Mouse (Mus musculus): Measurements from ENCODE around the gene Tapt1.

Tapt1 gene

DNA sequence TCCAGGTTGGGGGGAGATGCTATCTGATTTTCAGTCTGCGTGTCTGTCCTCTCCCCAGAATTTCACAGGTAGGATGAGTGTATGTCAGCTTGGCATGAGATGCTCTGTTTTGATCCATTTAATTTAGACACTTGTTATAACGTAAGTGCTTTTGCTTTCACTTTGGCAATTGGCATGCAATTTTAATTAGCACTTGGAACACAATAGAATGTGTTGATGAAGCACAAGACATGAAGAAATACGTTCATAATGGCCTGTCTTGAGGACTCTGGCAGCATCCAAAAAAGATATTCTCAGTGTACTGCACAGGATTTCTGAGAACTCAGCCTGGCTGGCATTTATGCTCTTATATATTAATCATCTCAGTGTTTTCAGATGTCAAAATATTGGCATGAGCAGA lies 7.5 kb upstream of the Tapt1 start:
- DNase-seq (ENCODE audit: low read depth), result no peak

DNA sequence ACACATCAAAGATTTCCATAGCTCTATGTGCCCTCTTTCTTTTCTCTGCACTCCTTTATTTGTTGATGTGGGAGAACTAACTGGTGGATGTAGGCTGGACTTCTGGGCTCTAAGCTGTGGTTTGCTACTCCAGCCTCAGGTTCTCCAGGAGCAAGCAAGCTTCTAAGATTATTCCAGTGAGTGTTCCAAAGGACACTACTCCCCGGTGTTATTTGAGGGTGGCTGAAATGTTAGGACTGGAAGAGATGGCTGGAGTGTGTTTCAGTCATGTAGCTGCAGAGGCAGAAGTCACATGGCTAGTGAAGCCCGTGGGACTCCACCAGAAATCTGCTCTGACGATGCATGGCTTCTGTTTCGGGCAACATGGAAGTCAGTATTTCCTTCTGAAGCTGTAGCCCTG lies 2.3 kb upstream of the Tapt1 start:
- DNase-seq (ENCODE audit: low read depth), result no peak

DNA sequence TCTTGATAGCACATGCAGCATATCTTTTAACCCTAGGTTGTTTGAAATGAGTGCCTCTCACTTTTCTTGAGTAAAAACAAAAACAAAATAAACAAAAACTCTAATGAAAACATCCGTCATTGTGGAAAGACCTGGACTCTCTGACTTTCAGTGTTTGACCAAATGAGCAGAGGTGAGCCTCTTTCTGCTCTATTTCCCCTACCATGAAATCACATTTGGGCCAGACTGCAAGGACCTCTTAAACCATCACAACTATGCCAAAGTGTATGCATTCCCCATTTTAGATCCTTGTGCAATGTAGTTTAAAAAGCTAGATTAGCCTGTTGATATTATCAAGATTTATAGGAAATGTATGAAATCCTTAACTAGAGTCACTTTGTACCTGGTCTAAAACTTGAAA lies 1.9 kb upstream of the Tapt1 start:
- DNase-seq (ENCODE audit: low read depth), result no peak

DNA sequence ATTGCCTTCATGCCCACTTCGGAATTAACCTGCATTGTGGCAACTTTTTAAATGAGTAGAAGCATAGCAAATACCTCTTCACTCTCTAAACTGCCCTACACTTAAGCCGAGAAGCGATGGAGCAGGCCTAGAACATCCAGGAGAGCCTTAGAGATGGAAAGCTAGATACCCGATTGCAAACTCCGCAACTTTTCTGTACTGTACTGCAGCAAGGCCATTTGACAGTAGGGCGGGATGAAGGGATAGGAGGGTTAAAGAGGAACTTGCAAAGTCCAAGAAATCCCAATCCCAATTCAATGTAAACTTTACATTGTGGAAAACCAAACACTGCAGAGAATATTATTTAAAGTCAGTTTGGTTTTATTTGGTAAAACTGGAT lies 1.0 kb upstream of the Tapt1 start:
- no peak for DNase-seq (ENCODE audit: low read depth)

DNA sequence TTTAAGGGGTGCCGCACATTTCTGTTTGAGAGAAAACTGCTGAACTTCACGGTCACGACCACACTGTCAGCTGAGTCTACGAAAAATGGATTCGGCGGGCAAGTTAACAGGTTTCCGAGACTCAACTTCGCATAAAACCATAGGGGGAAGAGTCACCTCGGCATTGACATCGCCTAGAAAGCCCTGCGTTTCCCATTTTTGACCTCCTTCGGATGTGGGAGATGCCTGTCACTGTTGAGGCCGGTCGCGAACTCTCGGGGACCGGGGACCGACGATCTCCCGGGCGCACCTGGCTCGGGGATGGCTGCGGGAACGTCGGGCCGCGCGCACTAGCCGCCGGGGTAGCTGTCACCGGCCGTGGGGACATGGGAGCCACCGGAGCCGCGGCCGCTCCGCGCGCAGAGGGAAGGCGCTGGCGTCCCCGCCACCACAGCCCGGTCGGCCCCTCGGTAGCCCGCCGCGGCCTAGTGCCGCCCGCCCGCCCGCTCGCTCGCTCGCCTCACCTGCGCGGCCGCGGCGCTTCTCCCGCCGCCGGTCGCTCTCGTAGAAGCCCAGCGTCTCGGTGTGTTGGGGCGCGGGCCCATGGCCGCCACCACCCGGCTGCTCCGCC lies 410 bp downstream of the Tapt1 start:
- DNase-seq (ENCODE audit: low read depth), result no peak

DNA sequence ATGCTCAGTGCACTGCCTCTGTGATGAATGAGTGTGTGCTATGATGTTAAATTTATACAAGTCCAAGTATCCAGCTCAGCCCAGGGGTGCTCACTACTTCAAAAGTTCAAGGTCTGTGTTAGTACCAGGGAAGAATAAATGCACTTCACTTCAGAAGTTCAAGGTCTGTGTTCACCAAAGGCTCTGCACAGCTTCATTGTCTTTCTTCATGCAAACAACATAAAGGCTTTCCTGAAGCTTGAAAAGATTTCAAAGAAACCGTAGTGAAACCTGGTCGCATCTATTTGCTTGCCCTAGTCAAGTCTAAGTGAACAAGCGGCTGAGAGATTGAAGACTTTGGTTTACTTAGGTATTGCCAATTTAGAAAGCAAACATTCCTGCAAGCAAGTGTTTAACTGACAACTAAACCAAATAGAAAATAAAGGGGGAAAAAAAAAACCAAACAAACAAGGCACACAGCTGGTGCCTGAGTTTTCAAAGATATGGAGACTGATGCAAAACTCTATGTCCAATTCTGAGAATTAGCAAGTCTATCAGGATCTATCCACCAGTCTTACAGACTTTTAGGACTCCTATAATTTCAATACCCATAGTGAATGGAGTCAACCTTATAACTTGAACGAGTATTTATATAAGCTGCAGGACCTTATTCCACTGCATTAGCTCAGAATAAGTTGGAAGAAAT lies 1.4 kb downstream of the Tapt1 start:
- no peak for DNase-seq (ENCODE audit: low read depth)

DNA sequence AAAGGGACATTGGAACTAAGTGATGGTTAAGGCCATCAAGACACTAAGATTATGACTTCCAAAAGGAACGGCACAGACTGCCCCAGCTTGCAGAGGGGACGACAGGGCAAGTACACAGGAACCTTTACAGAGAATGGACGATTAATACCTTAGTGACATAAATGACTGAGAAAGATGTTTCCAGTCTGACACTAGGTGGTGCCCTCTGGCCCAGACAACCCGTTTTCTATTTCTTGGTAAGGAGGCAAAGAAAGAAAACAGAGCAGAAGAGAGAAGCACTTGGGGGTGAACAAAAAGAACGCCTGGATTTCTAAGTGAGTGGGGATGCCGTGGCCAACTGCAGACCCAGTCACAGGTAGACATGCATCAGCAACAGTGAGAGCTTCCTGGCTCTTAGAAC lies 2.2 kb downstream of the Tapt1 start:
- DNase-seq (ENCODE audit: low read depth), result no peak

DNA sequence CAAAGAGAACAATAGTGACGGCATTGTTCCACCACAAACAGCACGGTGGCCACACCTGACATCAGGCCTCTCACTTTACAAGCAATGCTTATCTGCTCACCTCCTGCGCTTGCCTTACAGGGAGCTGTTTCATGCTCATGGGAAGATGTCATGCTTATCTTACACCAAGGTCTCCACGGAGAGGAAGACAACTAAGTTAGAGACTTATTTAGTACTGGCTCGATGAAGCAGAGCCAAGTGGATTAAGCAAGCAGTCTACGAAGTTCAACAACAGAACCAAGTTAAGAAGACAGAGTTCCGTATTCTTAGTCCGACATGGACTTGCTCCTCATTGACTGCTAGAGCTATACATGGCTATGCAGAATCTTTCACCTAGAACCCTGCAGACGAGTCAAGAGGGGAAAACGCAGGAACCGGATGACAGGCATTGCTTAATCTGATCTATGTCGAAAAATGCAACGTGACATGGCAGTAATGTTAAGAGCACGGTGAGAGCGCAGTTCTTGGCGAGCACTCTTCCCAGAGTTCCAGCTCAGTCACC lies 3.0 kb downstream of the Tapt1 start:
- no peak for DNase-seq (ENCODE audit: low read depth)

- no peak for DNase-seq (ENCODE audit: low read depth)
Measured at GRCm38 (mm10) chr5:44220430-44220829, 6.0 kb downstream of the Tapt1 start.

GRCm38 (mm10) chr5:44219871-44220270 lies 6.6 kb downstream of the Tapt1 start:
- no peak for DNase-seq (ENCODE audit: low read depth)

- no peak for DNase-seq (ENCODE audit: low read depth)
Measured at GRCm38 (mm10) chr5:44218483-44218882, 7.9 kb downstream of the Tapt1 start.

DNA sequence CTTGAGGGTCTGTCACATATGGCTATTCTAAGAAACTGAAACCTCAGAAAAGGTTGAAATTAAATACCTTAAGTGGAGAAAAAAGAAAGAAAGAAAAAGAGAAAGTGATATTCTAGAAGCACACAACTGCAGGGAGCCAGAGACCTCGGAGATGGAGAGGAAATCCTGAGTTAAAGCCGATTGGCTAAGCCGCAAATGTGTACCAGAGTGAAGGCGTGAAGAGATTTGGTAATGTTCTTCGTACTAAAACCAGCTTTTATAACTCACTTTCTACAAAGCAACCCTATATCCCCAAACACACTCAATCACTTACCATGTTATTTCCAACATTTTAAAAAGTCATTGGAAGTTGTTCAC lies 8.8 kb downstream of the Tapt1 start:
- DNase-seq (ENCODE audit: low read depth), result no peak

DNA sequence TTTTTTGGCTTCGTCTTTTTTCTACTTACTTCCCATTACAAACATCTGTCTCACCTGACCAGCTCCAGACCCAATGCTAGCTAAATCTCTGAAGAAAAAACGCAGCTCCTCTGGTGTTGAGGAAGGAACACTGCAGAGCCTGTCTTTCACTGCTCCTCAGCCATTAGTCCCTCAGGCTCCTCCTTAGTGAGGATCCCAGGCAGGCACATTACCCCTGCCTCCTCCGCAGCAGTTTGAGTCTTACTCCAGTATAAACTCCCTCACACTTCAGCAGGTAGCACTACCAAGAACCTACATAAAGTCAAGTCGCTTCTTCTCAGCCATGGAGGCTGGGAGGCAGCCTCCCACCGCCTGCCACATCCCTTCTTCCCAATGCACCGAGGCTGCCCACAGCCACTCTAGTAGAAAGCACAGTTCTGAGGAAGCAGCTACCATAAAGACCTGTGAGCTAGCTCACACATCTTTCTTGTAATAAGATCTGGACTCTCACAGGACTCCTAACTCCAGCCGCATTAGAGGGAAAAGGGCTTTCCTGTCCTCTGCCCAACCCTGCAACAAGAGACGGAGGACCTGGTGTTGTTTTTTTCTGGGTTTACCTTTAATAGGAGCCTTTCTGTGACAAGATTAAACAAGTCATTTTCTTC lies 9.3 kb downstream of the Tapt1 start:
- no peak for DNase-seq (ENCODE audit: low read depth)

GRCm38 (mm10) chr5:44215118-44215517 lies 11.3 kb downstream of the Tapt1 start:
- no peak for DNase-seq (ENCODE audit: low read depth)

GRCm38 (mm10) chr5:44214025-44214424 lies 12.4 kb downstream of the Tapt1 start:
- no peak for DNase-seq (ENCODE audit: low read depth)

GRCm38 (mm10) chr5:44213391-44213790 lies 13.0 kb downstream of the Tapt1 start:
- DNase-seq (ENCODE audit: low read depth), result no peak

DNA sequence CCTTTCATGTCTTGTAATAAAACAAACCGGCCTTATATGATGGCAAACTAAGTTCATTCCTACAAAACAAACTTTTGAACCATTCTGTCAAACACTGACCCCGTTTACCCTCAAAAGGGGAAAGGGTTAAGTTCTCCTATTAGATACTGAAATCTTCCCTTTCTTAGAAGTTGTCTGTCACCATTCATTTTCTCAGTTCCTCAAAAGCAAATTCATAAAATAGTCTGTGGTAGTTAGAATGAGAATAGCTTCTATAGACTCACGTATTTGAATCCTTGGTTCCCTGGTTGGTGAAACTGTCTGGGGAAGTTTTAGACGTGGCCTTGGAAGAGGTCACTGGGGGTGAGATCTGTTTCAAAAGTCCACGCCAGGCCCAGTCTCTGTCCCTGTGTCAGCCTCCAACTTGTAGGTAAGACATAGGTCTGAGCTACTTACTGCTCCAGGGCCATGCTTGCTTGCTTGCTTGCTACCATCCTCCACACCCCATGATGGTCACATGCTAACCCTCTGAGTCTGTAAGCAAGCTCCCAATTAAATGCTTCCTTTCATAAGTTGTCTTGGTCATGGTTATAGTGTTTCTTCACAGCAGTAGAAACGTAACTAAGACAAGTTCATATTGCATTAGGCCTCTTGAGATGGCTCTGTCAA lies 14.5 kb downstream of the Tapt1 start:
- no peak for DNase-seq (ENCODE audit: low read depth)

- no peak for DNase-seq (ENCODE audit: low read depth)
Measured at GRCm38 (mm10) chr5:44207286-44207685, 19.1 kb downstream of the Tapt1 start.

- DNase-seq (ENCODE audit: low read depth), result no peak
Measured at GRCm38 (mm10) chr5:44206651-44207050, 19.8 kb downstream of the Tapt1 start.

DNA sequence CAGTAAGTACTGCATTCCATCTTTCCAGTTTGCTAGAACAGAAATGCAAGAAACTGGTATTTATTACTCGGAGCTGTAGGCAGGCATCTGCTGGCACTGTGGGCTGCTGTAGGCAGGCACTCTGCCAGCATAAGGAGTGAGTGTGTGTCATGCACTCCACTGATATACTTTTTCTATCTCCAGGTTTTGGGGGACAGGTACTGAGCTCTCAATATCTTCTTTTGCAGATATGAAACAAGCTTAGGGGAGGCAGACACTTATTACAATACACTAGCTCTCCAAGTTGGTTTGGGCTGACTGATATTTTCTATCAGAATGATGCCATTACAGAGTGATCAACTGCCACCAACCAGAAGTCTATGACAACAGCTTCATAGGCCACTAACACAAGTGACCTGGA lies 23.0 kb downstream of the Tapt1 start:
- DNase-seq (ENCODE audit: low read depth), result no peak

GRCm38 (mm10) chr5:44201665-44202064 lies 24.8 kb downstream of the Tapt1 start:
- DNase-seq (ENCODE audit: low read depth), result no peak

DNA sequence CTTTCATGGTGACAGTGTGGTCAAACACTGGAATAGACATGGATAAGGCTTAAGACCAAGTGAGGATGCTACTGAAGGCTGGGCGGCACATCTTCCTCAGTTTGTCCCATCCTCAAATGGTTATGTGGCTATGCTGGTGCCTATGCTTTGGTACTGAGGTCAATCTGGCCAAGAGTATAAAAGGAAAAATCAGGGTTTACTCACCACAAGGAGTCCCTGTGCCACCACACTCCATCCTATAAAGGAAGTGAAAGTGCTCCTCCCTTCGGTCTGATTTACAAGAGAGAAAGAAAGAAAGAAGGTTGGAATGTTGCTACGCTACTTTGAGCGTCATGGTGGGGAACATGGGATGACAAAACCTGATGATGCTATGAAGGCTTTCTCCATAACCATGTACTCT lies 27.3 kb downstream of the Tapt1 start:
- DNase-seq (ENCODE audit: low read depth), result no peak

GRCm38 (mm10) chr5:44198471-44198870 lies 28.0 kb downstream of the Tapt1 start:
- no peak for DNase-seq (ENCODE audit: low read depth)
